Mouse (Mus musculus) bone marrow macrophage, adult 2 months (primary cell): Measurements from ENCODE around the gene Cers2.

ENCODE experiments used
- CTCF ChIP-seq: IDR thresholded peaks from 2 replicates; pipeline ENCODE4 v1.5.1; 2012; ENCODE audit warnings: low read depth, mild to moderate bottlenecking, low read length, moderate library complexity
- POLR2A ChIP-seq: IDR thresholded peaks from 2 replicates; pipeline ENCODE4 v1.6.1; 2012; ENCODE audit warnings: mild to moderate bottlenecking, low read depth, low read length, borderline replicate concordance

GRCm38 (mm10) chr3:95284062-95284461 lies 30.5 kb upstream of the Cers2 start:
- TF ChIP-seq POLR2A (no peak), CTCF (no peak)
